Mouse (Mus musculus) cortical plate, adult 2 months (tissue): ENCODE data around the gene Tmem205.
A peak's percentile ranks its signal among the peaks of the same experiment; 100 is the strongest.

ENCODE experiments used
- CTCF ChIP-seq: fragments of 200-500 bp; IDR thresholded peaks from 2 replicates; pipeline ENCODE4 v1.5.1; 2011; ENCODE audit warnings: mild to moderate bottlenecking, control low read depth, low read length; ENCODE audit not compliant: insufficient read depth; ENCODE audit errors: extremely low read depth
- POLR2A ChIP-seq: fragments of 200-500 bp; IDR thresholded peaks from 2 replicates; pipeline ENCODE4 v1.6.1; 2011; ENCODE audit warnings: mild to moderate bottlenecking, low read length, control low read depth; ENCODE audit not compliant: insufficient read depth; ENCODE audit errors: extremely low read depth

DNA sequence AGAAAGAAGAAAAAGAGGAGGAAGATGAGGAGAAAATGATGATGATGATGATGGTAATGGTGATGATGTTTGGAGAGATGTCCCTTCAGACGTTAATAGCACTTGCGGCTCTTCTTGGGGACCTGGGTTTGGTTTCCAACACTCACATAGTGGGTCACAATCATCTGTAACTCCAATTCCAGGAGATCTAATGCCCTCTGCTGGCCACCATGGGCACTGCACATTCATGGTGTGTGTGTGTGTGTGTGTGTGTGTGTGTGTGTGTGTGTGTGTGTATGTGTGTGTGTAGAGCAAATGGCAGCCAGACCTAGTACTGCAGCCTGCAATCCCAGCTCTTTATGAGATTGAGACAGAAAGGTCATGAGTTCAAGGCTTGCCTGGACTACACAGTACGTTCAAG lies 24.6 kb upstream of the Tmem205 start:
- TF ChIP-seq CTCF (0 out of 2 replicates have a peak, but pooled peaks have one; percentile 19), POLR2A (no peak)
